Mouse (Mus musculus): Measurements from ENCODE around the gene Plekha8. TPM values are rescaled to one million over a fixed set of nuclear protein-coding genes. Genes with fewer than 3 reads are reported as not detected.

Gene Plekha8
- total RNA-seq, 2 experiments from 2014 or later, result 10.8 to 13.4 TPM

GRCm38 (mm10) chr6:54563561-54563960, 31.4 kb upstream of the Plekha8 start:
- no peak for TF ChIP-seq CTCF (conservative IDR thresholded peaks at IDR 0.05)
- Histone ChIP-seq H3K27ac (no peak overlapping the region), H3K4me3 (no peak overlapping the region; the same call in 1 of the 2 replicates)
- DNase-seq (ENCODE audit: low spot score in 2 of 2), result no peak

- no peak for DNase-seq (ENCODE audit: low spot score in 2 of 2)
- Histone ChIP-seq H3K27ac (peak overlapping the region; percentile 19; the same call in 1 of the 2 replicates), H3K4me3 (peak overlapping the region; percentile 64)
- TF ChIP-seq CTCF (conservative IDR thresholded peaks at IDR 0.05), result no peak
These were observed 30.4 kb upstream of the Plekha8 start for GRCm38 (mm10) chr6:54564506-54564991.

GRCm38 (mm10) chr6:54565012-54565411, 29.9 kb upstream of the Plekha8 start:
- Histone ChIP-seq H3K4me3 (peak overlapping the region; percentile 64), H3K27ac (peak overlapping the region; percentile 19; the same call in 1 of the 2 replicates)
- DNase-seq (ENCODE audit: low spot score in 2 of 2), result no peak
- no peak for TF ChIP-seq CTCF (conservative IDR thresholded peaks at IDR 0.05)

DNA sequence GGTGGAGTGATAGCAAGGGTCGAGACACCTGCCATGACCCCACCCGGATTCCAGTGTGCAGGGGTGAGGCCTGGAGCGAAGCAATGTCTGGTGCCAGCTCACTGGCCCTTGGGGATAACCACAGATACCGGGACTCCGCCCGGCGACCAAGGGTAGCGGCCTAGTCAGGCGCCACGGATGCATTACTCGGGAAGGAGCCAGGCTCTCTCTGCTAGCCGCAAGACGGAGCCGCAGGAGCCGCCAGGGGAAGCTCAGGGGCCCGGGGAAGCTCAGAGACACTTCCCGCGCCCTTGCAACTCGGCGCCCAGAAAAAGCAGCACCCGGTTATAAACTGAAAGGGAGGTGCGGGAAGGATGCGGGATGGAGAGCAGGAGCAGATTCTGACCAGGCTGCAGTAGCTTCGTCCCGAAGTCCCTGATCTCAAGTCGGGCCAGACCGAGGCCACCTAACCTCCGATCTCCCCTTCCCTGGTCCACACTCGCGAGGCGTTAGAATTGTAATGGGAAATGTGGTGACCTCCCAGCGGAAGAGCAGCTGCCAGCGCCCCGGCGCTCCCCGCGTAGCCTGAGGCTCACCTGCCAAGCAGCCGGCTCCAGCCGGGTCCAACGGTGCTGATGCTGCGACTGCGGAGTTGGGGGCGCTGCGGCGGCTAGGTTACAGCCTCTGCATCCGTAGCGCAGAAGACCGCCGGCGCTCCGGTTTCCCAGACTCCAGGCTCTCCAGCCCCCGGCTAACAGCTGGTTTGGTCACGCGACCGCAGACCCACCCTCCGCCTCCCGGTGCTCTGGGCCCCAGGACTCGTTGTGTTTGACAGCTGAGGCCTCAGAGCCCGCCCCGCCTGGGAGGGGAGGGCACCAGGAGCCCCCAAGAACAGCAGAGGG, 29.0 kb upstream of the Plekha8 start, which contains the start of gene Scrn1:
TSS of gene Scrn1 (minus strand) at position 825 of the 881 bp plus-strand sequence.
- 0 out of 2 replicates have a peak, but pooled peaks have one; percentile 21 for TF ChIP-seq CTCF (conservative IDR thresholded peaks at IDR 0.05)
- Histone ChIP-seq H3K4me3 (peak within 1 kb of the TSS; percentile 64), H3K27ac (peak within 1 kb of the TSS; percentile 95)
- peak; percentile 74 to 77 for DNase-seq (ENCODE audit: low spot score in 2 of 2)

GRCm38 (mm10) chr6:54566546-54566919, 28.4 kb upstream of the Plekha8 start:
- TF ChIP-seq CTCF (conservative IDR thresholded peaks at IDR 0.05), result no peak
- no peak for DNase-seq (ENCODE audit: low spot score in 2 of 2)
- peak overlapping the region; percentile 95 for H3K27ac ChIP-seq
- H3K4me3 ChIP-seq, result peak overlapping the region; percentile 64

- Histone ChIP-seq H3K27ac (no peak overlapping the region), H3K4me3 (no peak overlapping the region)
- DNase-seq (ENCODE audit: low spot score in 2 of 2), result no peak
These were observed 25.1 kb upstream of the Plekha8 start for GRCm38 (mm10) chr6:54569776-54570175.

GRCm38 (mm10) chr6:54573218-54573955, 21.5 kb upstream of the Plekha8 start:
- no peak for DNase-seq (ENCODE audit: low spot score in 2 of 2)
- H3K27ac ChIP-seq, result 0 out of 2 replicates have a peak overlapping the region, but pooled peaks have one; percentile 10
- TF ChIP-seq CTCF (conservative IDR thresholded peaks at IDR 0.05), result no peak

More at GRCm38 (mm10) chr6:54569776-54570175, 25.1 kb upstream of the Plekha8 start:
- TF ChIP-seq CTCF (conservative IDR thresholded peaks at IDR 0.05), result no peak

DNA sequence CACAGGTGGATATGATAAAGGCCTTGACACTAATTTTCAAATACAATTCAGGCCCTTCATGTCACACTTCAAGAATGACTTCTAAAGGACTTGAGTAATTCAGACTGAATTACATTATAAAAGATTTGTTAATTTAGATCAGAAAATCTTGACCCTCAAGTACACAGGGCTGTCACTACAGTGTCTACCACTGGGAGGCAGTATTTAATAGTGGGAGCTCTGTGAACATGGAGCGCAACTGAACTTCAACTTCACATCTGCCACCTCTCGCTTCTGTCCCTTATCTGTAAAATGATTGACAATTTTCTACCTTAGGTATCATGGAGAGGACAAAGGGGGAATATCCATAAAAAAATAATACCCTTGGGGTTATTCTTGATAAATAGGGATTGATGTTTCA, 8.7 kb upstream of the Plekha8 start:
- Histone ChIP-seq H3K27ac (no peak overlapping the region), H3K4me3 (no peak overlapping the region)
- peak; percentile 37 to 70 for DNase-seq (ENCODE audit: low spot score in 2 of 2)
- TF ChIP-seq CTCF (conservative IDR thresholded peaks at IDR 0.05), result peak; percentile 97

More at GRCm38 (mm10) chr6:54573218-54573955, 21.5 kb upstream of the Plekha8 start:
- no peak overlapping the region for H3K4me3 ChIP-seq

DNA sequence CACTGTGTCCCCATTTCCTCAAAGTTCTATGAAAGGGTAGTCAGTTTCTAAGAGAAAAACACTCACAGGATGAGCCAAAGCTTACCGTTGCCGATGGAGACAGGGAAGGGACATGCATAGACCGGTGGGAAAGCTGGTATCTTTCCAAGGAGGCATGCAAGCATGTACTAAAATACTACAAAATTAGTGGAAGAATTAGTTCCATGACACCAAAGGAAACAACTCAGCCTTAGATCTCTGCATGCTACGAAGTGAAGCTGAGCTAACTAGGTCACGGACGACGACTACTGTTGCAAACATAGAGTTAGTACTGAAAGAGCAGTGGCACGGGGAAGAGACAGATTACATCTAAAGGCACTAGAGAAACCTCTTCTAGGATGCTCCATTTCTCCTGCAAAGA, 8.0 kb upstream of the Plekha8 start:
- Histone ChIP-seq H3K4me3 (no peak overlapping the region), H3K27ac (no peak overlapping the region)
- no peak for DNase-seq (ENCODE audit: low spot score in 2 of 2)
- TF ChIP-seq CTCF (conservative IDR thresholded peaks at IDR 0.05), result no peak

GRCm38 (mm10) chr6:54587683-54588082, 7.2 kb upstream of the Plekha8 start:
- no peak for DNase-seq (ENCODE audit: low spot score in 2 of 2)
- no peak overlapping the region for H3K4me3 ChIP-seq
- no peak overlapping the region for H3K27ac ChIP-seq
- TF ChIP-seq CTCF (conservative IDR thresholded peaks at IDR 0.05), result no peak

DNA sequence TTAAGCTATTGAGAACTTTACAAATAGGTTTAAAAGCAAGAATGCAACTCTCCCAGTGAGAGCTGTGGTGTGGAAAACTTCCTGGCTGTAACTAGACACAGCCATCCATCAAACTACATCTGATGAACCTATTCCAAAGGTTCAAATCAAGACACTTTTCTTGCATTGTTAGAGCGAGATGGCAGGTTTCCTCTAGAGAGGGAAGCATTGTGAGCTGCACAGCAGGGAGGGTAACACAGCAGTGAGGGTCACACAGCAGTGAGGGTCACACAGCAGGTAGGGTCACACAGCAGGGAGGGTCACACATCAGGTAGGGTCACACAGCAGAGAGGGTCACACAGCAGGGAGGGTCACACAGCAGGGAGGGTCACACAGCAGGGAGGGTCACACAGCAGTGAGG, 6.7 kb upstream of the Plekha8 start:
- no peak for TF ChIP-seq CTCF (conservative IDR thresholded peaks at IDR 0.05)
- DNase-seq (ENCODE audit: low spot score in 2 of 2), result no peak
- H3K27ac ChIP-seq, result no peak overlapping the region
- no peak overlapping the region for H3K4me3 ChIP-seq

GRCm38 (mm10) chr6:54590691-54591090, 4.2 kb upstream of the Plekha8 start:
- no peak for TF ChIP-seq CTCF (conservative IDR thresholded peaks at IDR 0.05)
- no peak for DNase-seq (ENCODE audit: low spot score in 2 of 2)
- H3K27ac ChIP-seq, result no peak overlapping the region
- no peak overlapping the region for H3K4me3 ChIP-seq

GRCm38 (mm10) chr6:54591778-54592177, 3.1 kb upstream of the Plekha8 start:
- no peak overlapping the region for H3K27ac ChIP-seq
- no peak for TF ChIP-seq CTCF (conservative IDR thresholded peaks at IDR 0.05)
- DNase-seq (ENCODE audit: low spot score in 2 of 2), result no peak
- H3K4me3 ChIP-seq, result peak overlapping the region; percentile 70; the same call in 1 of the 2 replicates
